Mouse (Mus musculus) forebrain, embryonic 13.5 days (tissue): ENCODE results near the gene Spn. TPM values are rescaled to one million over a fixed set of nuclear protein-coding genes. Genes with fewer than 3 reads are reported as not detected.
A peak's percentile ranks its signal among the peaks of the same experiment; 100 is the strongest.

Experiments
- ATAC-seq: fragments of 200-750 bp; cut with Nextera tagmentation; 2 replicates; pipeline ENCODE4 v1.8.0; 2017
- H3K27ac ChIP-seq: fragments of 300-500 bp; sonication (generic); 2 replicates; pipeline ENCODE4 v1.5.1; 2015; ENCODE audit warnings: inconsistent platforms, mild to moderate bottlenecking, moderate library complexity
- H3K27me3 ChIP-seq: fragments of 300-500 bp; sonication (generic); 2 replicates; pipeline ENCODE4 v1.6.1; 2015; ENCODE audit warnings: mild to moderate bottlenecking, inconsistent platforms
- H3K36me3 ChIP-seq: fragments of 300-500 bp; sonication (generic); 2 replicates; pipeline ENCODE4 v1.6.1; 2015; ENCODE audit warnings: mild to moderate bottlenecking, inconsistent platforms; ENCODE audit not compliant: poor library complexity, severe bottlenecking
- H3K4me1 ChIP-seq: fragments of 300-500 bp; sonication (generic); 2 replicates; pipeline ENCODE4 v1.6.1; 2015; ENCODE audit warnings: inconsistent platforms
- H3K4me2 ChIP-seq: fragments of 300-500 bp; sonication (generic); 2 replicates; pipeline ENCODE4 v1.6.1; 2015; ENCODE audit warnings: inconsistent platforms, mild to moderate bottlenecking, moderate library complexity
- H3K4me3 ChIP-seq: fragments of 300-500 bp; sonication (generic); 2 replicates; pipeline ENCODE4 v1.5.1; 2015; ENCODE audit warnings: mild to moderate bottlenecking, inconsistent platforms
- H3K9ac ChIP-seq: fragments of 300-500 bp; sonication (generic); 2 replicates; pipeline ENCODE4 v1.6.1; 2015; ENCODE audit warnings: mild to moderate bottlenecking, inconsistent platforms
- H3K9me3 ChIP-seq: fragments of 300-500 bp; sonication (generic); replicated peaks from 2 replicates; pipeline ENCODE4 v1.6.1; 2016; ENCODE audit warnings: inconsistent platforms
- WGBS: fragments of 180-500 bp; shearing (Covaris S2); methylation state at CpG from one replicate; pipeline ENCODE4 v1.1.7; 2015; 5-methylcytosine and 5-hydroxymethylcytosine counted together
- polyA plus RNA-seq: library from polyadenylated mRNA; unstranded; fragments of >200 nt; fragmentation: Nextera tagmentation; extraction: Ambion mirVana; gene quantifications from 2 replicates; pipeline ENCODE4 v1.2.1, GENCODE M21; 2015

Spn gene
- polyA plus RNA-seq, 1 experiment from 2014 or later = 0.08 TPM

GRCm38 (mm10) chr7:127139100-127139499, 1.5 kb upstream of the Spn start:
- no peak overlapping the region for H3K9ac ChIP-seq
- H3K4me1 ChIP-seq = no peaks in the 10 kb centered on the region
- peaks cover 4% of the 10 kb centered on the region; the same call in 1 of the 2 replicates for H3K27me3 ChIP-seq
- no peak overlapping the region for H3K4me2 ChIP-seq
- H3K4me3 ChIP-seq = no peak overlapping the region
- no peak overlapping the region for H3K27ac ChIP-seq
- WGBS = 93% methylated on average over 7 of the region's 7 CpGs
- H3K9me3 ChIP-seq = no peaks in the 10 kb centered on the region
- ATAC-seq = no peak
- no peaks in the 10 kb centered on the region for H3K36me3 ChIP-seq

GRCm38 (mm10) chr7:127136181-127137071, 1.2 kb downstream of the Spn start:
- Histone ChIP-seq H3K4me1 (no peaks in the 10 kb centered on the region), H3K27me3 (peaks cover 4% of the 10 kb centered on the region; the same call in 1 of the 2 replicates), H3K4me3 (no peak overlapping the region), H3K27ac (no peak overlapping the region), H3K9ac (no peak overlapping the region), H3K4me2 (no peak overlapping the region), H3K9me3 (no peaks in the 10 kb centered on the region), H3K36me3 (no peaks in the 10 kb centered on the region)
- ATAC-seq = no peak
- WGBS = 88% methylated on average over 22 of the region's 22 CpGs

GRCm38 (mm10) chr7:127134821-127135447, 2.7 kb downstream of the Spn start:
- no peak for ATAC-seq
- 87% methylated on average over 11 of the region's 11 CpGs for WGBS
- Histone ChIP-seq H3K4me3 (no peak overlapping the region), H3K9ac (no peak overlapping the region), H3K4me2 (no peak overlapping the region), H3K27ac (no peak overlapping the region), H3K36me3 (no peaks in the 10 kb centered on the region), H3K27me3 (peaks cover 4% of the 10 kb centered on the region; the same call in 1 of the 2 replicates), H3K9me3 (no peaks in the 10 kb centered on the region), H3K4me1 (no peaks in the 10 kb centered on the region)

GRCm38 (mm10) chr7:127133125-127133524, 4.5 kb downstream of the Spn start:
- H3K27me3 ChIP-seq = peaks cover 4% of the 10 kb centered on the region; the same call in 1 of the 2 replicates
- H3K9ac ChIP-seq = no peak overlapping the region
- 63% methylated on average over 5 of the region's 5 CpGs for WGBS
- no peaks in the 10 kb centered on the region for H3K4me1 ChIP-seq
- H3K27ac ChIP-seq = no peak overlapping the region
- no peak overlapping the region for H3K4me2 ChIP-seq
- no peak for ATAC-seq
- no peaks in the 10 kb centered on the region for H3K9me3 ChIP-seq
- H3K36me3 ChIP-seq = no peaks in the 10 kb centered on the region
- H3K4me3 ChIP-seq = no peak overlapping the region

- Histone ChIP-seq H3K27ac (no peak overlapping the region), H3K4me1 (no peaks in the 10 kb centered on the region), H3K4me3 (no peak overlapping the region), H3K36me3 (no peaks in the 10 kb centered on the region), H3K9me3 (no peaks in the 10 kb centered on the region), H3K27me3 (peaks cover 4% of the 10 kb centered on the region; the same call in 1 of the 2 replicates), H3K4me2 (no peak overlapping the region), H3K9ac (no peak overlapping the region)
- WGBS = 11% methylated on average over 4 of the region's 4 CpGs
- no peak for ATAC-seq
Measured at GRCm38 (mm10) chr7:127129638-127130037, 8.0 kb downstream of the Spn start.

- peaks cover 33% of the 10 kb centered on the region for H3K27me3 ChIP-seq
- peak within 1 kb of the TSS; percentile 3; the same call in 1 of the 2 replicates for H3K9ac ChIP-seq
- 11% methylated on average over 7 of the region's 7 CpGs for WGBS
- H3K9me3 ChIP-seq = no peaks in the 10 kb centered on the region
- no peaks in the 10 kb centered on the region for H3K36me3 ChIP-seq
- H3K4me2 ChIP-seq = peak within 1 kb of the TSS; percentile 10
- no peak within 1 kb of the TSS for H3K27ac ChIP-seq
- peaks cover 7% of the 10 kb centered on the region for H3K4me1 ChIP-seq
- ATAC-seq = no peak
- H3K4me3 ChIP-seq = no peak within 1 kb of the TSS
Measured at GRCm38 (mm10) chr7:127121911-127122270, 15.7 kb downstream of the Spn start, which contains the start of gene Qprt. Qprt (minus strand) TSS chr7:127122226.

GRCm38 (mm10) chr7:127121061-127121910, 16.3 kb downstream of the Spn start:
- ATAC-seq = no peak
- peaks cover 7% of the 10 kb centered on the region for H3K4me1 ChIP-seq
- WGBS = 8% methylated on average over 21 of the region's 21 CpGs
- no peak overlapping the region for H3K4me3 ChIP-seq
- H3K27ac ChIP-seq = no peak overlapping the region
- peaks cover 33% of the 10 kb centered on the region for H3K27me3 ChIP-seq
- H3K36me3 ChIP-seq = no peaks in the 10 kb centered on the region
- peak overlapping the region; percentile 10 for H3K4me2 ChIP-seq
- H3K9me3 ChIP-seq = no peaks in the 10 kb centered on the region
- peak overlapping the region; percentile 3; the same call in 1 of the 2 replicates for H3K9ac ChIP-seq

GRCm38 (mm10) chr7:127118671-127119445, 18.8 kb downstream of the Spn start:
- Histone ChIP-seq H3K9me3 (no peaks in the 10 kb centered on the region), H3K9ac (no peak overlapping the region), H3K36me3 (no peaks in the 10 kb centered on the region), H3K27ac (no peak overlapping the region), H3K27me3 (peaks cover 33% of the 10 kb centered on the region), H3K4me2 (no peak overlapping the region), H3K4me1 (peaks cover 7% of the 10 kb centered on the region), H3K4me3 (no peak overlapping the region)
- 63% methylated on average over 14 of the region's 14 CpGs for WGBS
- ATAC-seq = no peak

GRCm38 (mm10) chr7:127117948-127118347, 19.7 kb downstream of the Spn start:
- H3K4me1 ChIP-seq = peaks cover 11% of the 10 kb centered on the region
- H3K27ac ChIP-seq = no peak overlapping the region
- H3K4me2 ChIP-seq = no peak overlapping the region
- no peaks in the 10 kb centered on the region for H3K9me3 ChIP-seq
- no peak overlapping the region for H3K9ac ChIP-seq
- no peak overlapping the region for H3K4me3 ChIP-seq
- H3K27me3 ChIP-seq = peaks cover 33% of the 10 kb centered on the region
- 57% methylated on average over 5 of the region's 5 CpGs for WGBS
- no peak for ATAC-seq
- H3K36me3 ChIP-seq = no peaks in the 10 kb centered on the region

GRCm38 (mm10) chr7:127116331-127116935, 21.2 kb downstream of the Spn start:
- no peaks in the 10 kb centered on the region for H3K9me3 ChIP-seq
- no peak overlapping the region for H3K4me3 ChIP-seq
- no peak overlapping the region for H3K27ac ChIP-seq
- WGBS = 59% methylated on average over 11 of the region's 11 CpGs
- H3K4me1 ChIP-seq = peaks cover 10% of the 10 kb centered on the region
- no peaks in the 10 kb centered on the region for H3K36me3 ChIP-seq
- H3K9ac ChIP-seq = no peak overlapping the region; the same call in 1 of the 2 replicates
- peaks cover 20% of the 10 kb centered on the region for H3K27me3 ChIP-seq
- no peak overlapping the region for H3K4me2 ChIP-seq
- ATAC-seq = no peak

- H3K4me3 ChIP-seq = no peak overlapping the region
- no peak overlapping the region for H3K9ac ChIP-seq
- WGBS = 88% methylated on average over 11 of the region's 11 CpGs
- H3K27ac ChIP-seq = no peak overlapping the region
- peaks cover 5% of the 10 kb centered on the region; the same call in 1 of the 2 replicates for H3K27me3 ChIP-seq
- H3K4me2 ChIP-seq = no peak overlapping the region
- no peak for ATAC-seq
- no peaks in the 10 kb centered on the region for H3K36me3 ChIP-seq
- H3K4me1 ChIP-seq = peaks cover 4% of the 10 kb centered on the region; the same call in 1 of the 2 replicates
- H3K9me3 ChIP-seq = no peaks in the 10 kb centered on the region
Measured at GRCm38 (mm10) chr7:127114920-127115319, 22.7 kb downstream of the Spn start.
